Mouse (Mus musculus): ENCODE measurements around the gene Mrps18a. TPM values are rescaled to one million over a fixed set of nuclear protein-coding genes. Genes with fewer than 3 reads are reported as not detected.

Gene Mrps18a
- total RNA-seq, 4 experiments from 2014 or later, result 94.5 to 106 (median 101) TPM

Other genes with a start within 250 kb of the Mrps18a start
- gene Vegfa, start 78.6 kb upstream of the Mrps18a start, total RNA-seq (2022), result 100 to 1,000 TPM; 270 to 756 (median 501) TPM
- 10 to 100 TPM in 3 of 4 experiments, 1 to 10 TPM in 1; 6.0 to 21.4 (median 15.3) TPM for gene Rsph9, start 33.2 kb downstream of the Mrps18a start, total RNA-seq (2022)
- 10 to 100 TPM; 16.5 to 22.1 (median 18.8) TPM for gene Mad2l1bp, start 42.6 kb downstream of the Mrps18a start, total RNA-seq (2022)
- 100 to 1,000 TPM in 1 of 4 experiments, 10 to 100 TPM in 3; 69.9 to 108 (median 89.8) TPM for gene Gtpbp2, start 50.0 kb downstream of the Mrps18a start, total RNA-seq (2022)
- gene Polh, start 91.7 kb downstream of the Mrps18a start, total RNA-seq (2022), result 10 to 100 TPM; 37.5 to 44.0 (median 40.7) TPM
- 10 to 100 TPM; 70.8 to 95.4 (median 74.0) TPM for gene Xpo5, start 91.8 kb downstream of the Mrps18a start, total RNA-seq (2022)
- gene Polr1c, start 137.1 kb downstream of the Mrps18a start, total RNA-seq (2022), result 100 to 1,000 TPM in 2 of 4 experiments, 10 to 100 TPM in 2; 83.8 to 116 (median 104) TPM
- 100 to 1,000 TPM; 157 to 205 (median 185) TPM for gene Yipf3, start 137.1 kb downstream of the Mrps18a start, total RNA-seq (2022)
- 1 to 10 TPM; 4.1 to 7.5 (median 6.0) TPM for gene Lrrc73, start 142.5 kb downstream of the Mrps18a start, total RNA-seq (2022)
- gene Tjap1, start 172.0 kb downstream of the Mrps18a start, total RNA-seq (2022), result 10 to 100 TPM; 49.3 to 72.6 (median 54.6) TPM
- under 1 TPM in 3 of 4 experiments, not detected in 1; 0.25 to 0.56 (median 0.38) TPM for gene Dlk2, start 186.4 kb downstream of the Mrps18a start, total RNA-seq (2022)
- gene Abcc10, start 217.4 kb downstream of the Mrps18a start, total RNA-seq (2022), result 10 to 100 TPM in 2 of 4 experiments, 1 to 10 TPM in 2; 6.9 to 17.3 (median 11.9) TPM